Mouse (Mus musculus) megakaryocyte, embryonic 14.5 days (primary cell): ENCODE results near the gene Snx8.

Experiments
- FLI1 ChIP-seq: IDR thresholded peaks from 2 replicates; pipeline ENCODE4 v1.6.1; 2012; ENCODE audit warnings: low read length, inconsistent platforms, mixed read lengths
- GATA1 ChIP-seq: IDR thresholded peaks from 3 replicates; pipeline ENCODE4 v1.6.1; 2012; ENCODE audit warnings: mixed read lengths, low read length, inconsistent platforms, borderline replicate concordance

DNA sequence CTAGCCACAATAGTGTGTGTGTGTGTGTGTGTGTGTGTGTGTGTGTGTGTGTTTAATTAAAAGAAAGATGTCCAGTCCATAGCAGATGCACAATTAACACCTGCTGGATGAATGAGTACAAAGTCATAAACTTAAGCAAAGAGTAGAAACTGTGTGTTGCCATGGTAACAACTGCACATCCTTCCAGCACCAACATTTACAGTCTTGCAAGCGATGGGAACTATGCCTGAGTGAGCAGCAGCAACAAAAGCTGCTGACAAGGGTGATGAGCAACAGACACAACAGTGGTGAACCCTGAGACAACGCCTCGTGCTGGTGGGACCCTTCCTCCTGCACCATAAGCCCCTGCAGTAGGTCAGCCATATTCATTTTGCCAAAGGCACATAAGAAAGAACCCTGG, 14.8 kb downstream of the Snx8 start:
- TF ChIP-seq GATA1 (no peak), FLI1 (no peak)
